Mouse (Mus musculus) E14TG2a.4 (cell line): ENCODE measurements at regions not wholly inside any gene's neighbourhood (a gene's known extent, or its start where the extent isn't known, plus 50 kb on each side); places are given as distances from the start of the nearest gene placed in this dataset.

Experiments
- CTCF ChIP-seq: conservative IDR thresholded peaks from 2 replicates; pipeline ENCODE4 v1.5.1; 2014; ENCODE audit warnings: low read length
- POU5F1 ChIP-seq: IDR thresholded peaks from 2 replicates; pipeline ENCODE4 v1.6.1; 2014; ENCODE audit warnings: low read length, borderline replicate concordance

GRCm38 (mm10) chr10:9544041-9544786 is 130.8 kb downstream of the Samd5 start:
- no peak for TF ChIP-seq CTCF
- no peak for TF ChIP-seq POU5F1
